Mouse (Mus musculus): ENCODE measurements around the gene Sass6.
"Not testable (repeated sequence)": the region's sequence is repeated elsewhere in the genome, so short reads cannot be mapped to it uniquely, and the experiment has no call there.

Gene Sass6

GRCm38 (mm10) chr3:116664281-116664680 lies 69.5 kb downstream of the Sass6 start:
- not testable (repeated sequence) for DNase-seq (ENCODE audit: low read depth, low spot score)

All from 3T3-L1 (cell line).